Mouse (Mus musculus): Measurements from ENCODE around the gene Cylc2. TPM values are rescaled to one million over a fixed set of nuclear protein-coding genes. Genes with fewer than 3 reads are reported as not detected.

Gene Cylc2
- total RNA-seq (2021), result not detected
- long read RNA-seq, experiment 1, result 0 reads
- long read RNA-seq, experiment 2, result 0 reads

GRCm38 (mm10) chr4:51216378-51216777, at the start of gene Cylc2:
Gene Cylc2 (plus strand): TSS chr4:51216678.
- DNase-seq (ENCODE audit: low spot score in 2 of 2), result no peak
